Mouse (Mus musculus): ENCODE measurements around the gene Taz.

GRCm38 (mm10) chrX:74243807-74244206 lies 37.9 kb upstream of the Taz start:
- TF ChIP-seq CTCF (IDR thresholded peaks at IDR 0.05) (no peak), POLR2A (IDR thresholded peaks at IDR 0.05; ENCODE audit: insufficient read depth, low read depth, low read length) (no peak), EP300 (IDR thresholded peaks at IDR 0.05; ENCODE audit: insufficient read depth, low read depth, low read length) (no peak)
